Mouse (Mus musculus) Muller cell, postnatal 12 days (primary cell): ENCODE results near the gene Pglyrp2.

ENCODE experiments used
- DNase-seq: peaks from one replicate; pipeline ENCODE4 v3.0.0-alpha.2; 2015; ENCODE audit errors: inconsistent ontology term

The Pglyrp2 gene

DNA sequence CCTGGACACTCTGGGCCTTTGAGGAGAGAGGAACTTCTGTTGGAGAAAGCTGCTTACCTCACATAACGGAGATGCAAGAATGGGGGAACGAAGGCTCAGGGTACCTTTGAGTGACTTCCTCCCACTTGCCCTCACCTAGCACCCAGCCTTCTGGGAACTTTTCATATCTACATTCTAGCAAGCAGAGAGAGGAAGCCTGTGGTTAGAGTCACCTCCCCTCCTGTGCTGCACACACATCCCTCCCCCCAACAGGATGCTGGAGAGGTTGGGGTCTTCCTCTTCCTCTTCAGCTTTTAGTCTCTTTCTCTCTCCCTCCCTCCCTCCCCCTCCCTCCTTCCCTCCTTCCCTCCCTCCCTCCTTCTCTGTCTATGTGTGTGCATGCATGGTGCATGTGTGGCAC lies at the start of gene Pglyrp2:
Pglyrp2 (minus strand) TSS at position 134 of the 400 bp plus-strand sequence.
- DNase-seq: no peak

- no peak for DNase-seq
These were observed 48.2 kb upstream of the Pglyrp2 start for GRCm38 (mm10) chr17:32472176-32472575.

DNA sequence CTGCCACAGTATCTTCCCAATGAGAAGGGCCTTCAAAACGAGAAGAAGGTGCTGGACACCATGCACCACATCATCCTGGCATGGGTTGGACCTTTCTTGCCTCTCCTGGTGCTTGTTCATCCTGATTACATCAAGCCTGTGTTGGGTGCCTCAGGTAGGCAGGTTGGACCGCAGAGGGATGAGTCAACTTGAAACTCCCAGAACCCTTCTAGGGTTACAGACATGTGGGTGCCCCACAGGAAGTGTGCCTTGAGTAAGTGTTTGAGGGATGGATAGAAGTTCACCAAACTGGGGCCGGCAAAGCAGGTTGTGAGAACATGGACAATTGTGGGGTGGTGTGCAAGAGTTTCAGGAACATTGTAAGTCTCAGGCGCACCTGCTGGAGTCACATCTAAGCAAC lies 46.8 kb upstream of the Pglyrp2 start:
- no peak for DNase-seq

- DNase-seq: no peak
These were observed 44.5 kb upstream of the Pglyrp2 start for GRCm38 (mm10) chr17:32468494-32468893.

GRCm38 (mm10) chr17:32454997-32455396 lies 31.0 kb upstream of the Pglyrp2 start:
- no peak for DNase-seq

DNA sequence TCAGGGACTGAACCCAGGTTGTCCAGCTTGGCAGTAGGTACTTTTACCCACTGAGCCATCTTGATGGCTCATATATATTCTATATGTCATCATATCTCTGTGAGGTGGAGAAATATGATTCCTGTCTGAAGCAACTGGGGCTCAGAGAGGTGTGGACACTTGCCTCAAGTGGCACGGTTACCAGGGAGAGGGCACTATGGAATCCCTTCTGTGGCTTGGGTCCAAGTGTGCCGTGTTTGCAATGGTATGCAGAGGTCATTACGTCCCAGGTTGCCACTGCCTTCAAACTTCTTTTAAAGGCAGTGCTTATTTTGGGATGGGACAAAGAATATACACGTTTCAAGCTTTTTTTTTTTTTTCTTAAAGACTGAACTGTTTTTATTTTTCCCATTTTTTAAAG lies 30.2 kb upstream of the Pglyrp2 start:
- no peak for DNase-seq

- DNase-seq: peak; percentile 16
These were observed 28.5 kb upstream of the Pglyrp2 start, which contains the start of gene Cyp4f39 for GRCm38 (mm10) chr17:32452482-32452881. TSS of gene Cyp4f39 (plus strand) at chr17:32452723.

DNA sequence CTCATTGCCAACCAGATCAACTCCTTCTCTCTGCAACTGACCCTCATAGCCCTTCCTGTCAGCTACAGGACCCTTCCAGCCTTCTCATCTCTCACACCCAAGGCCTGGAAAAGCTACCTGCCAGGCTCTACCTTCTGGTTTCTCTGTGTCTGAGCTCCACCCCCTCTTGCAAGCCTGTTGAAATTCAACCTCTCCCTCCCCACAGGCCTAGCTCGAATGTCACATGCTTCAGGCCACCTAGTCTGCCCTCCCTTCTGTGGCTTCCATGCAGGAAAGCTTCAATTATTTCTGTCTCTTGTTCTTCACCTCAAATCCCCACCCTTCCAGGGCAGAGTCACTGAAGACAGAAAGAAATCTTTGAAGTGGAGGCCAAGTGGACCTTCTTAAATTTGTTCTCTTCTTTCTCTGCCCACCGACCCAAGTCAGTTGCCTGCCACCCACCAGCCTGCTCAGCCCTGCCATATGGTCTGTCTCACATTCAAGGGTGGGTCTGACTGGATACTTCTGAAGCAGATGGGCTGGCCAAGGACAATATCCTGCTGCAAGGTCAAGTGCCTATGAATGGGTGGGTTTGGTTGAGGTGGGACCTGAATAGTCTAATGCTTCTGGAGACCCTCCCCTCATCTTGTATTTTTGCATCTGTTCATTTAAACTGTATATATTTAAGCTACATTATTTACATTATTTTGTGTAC lies 27.0 kb upstream of the Pglyrp2 start:
- DNase-seq: no peak

- DNase-seq: no peak
These were observed 25.1 kb upstream of the Pglyrp2 start for GRCm38 (mm10) chr17:32449042-32449441.

GRCm38 (mm10) chr17:32447195-32447594 lies 23.2 kb upstream of the Pglyrp2 start:
- DNase-seq: no peak

DNA sequence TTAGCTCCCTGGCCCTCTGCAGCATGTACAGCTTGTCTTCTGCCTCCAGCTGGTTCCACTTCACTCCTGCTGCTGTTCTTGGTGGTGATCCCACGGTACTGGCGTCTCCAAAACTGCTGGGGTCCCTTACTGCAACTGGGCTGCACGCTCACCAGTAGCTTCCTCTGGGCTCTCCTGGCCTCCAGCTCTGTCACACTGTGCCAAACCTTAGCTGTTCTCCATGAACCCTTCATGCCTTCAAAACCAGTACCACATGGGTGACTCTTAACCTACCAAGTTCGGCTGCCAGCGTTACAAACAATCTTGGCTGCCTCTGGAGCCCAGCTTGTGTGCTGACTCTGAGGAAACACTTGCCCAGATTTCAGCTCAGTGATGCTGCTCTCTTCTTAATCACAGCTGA lies 21.0 kb upstream of the Pglyrp2 start:
- DNase-seq: peak; percentile 4

GRCm38 (mm10) chr17:32443245-32443644 lies 19.3 kb upstream of the Pglyrp2 start:
- DNase-seq: no peak

DNA sequence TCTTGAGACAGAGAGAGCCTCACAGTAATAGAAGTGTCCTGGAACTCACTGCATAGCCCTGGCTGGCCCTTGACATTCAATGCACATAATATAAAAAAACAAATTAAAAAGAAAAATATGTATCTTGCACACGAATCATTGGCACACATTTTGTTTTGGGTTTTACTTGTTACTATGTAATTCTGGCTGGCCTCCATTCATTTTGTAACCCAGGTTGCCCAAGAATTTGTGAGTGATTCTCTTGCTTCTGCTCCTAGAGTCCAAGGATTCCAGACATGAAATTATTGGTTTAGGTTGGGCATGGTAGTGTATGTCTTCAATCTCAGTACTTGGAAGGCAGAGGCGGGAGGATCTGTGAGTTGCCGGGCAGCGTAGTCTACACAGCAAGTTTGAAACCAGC lies 13.1 kb upstream of the Pglyrp2 start:
- DNase-seq: no peak

DNA sequence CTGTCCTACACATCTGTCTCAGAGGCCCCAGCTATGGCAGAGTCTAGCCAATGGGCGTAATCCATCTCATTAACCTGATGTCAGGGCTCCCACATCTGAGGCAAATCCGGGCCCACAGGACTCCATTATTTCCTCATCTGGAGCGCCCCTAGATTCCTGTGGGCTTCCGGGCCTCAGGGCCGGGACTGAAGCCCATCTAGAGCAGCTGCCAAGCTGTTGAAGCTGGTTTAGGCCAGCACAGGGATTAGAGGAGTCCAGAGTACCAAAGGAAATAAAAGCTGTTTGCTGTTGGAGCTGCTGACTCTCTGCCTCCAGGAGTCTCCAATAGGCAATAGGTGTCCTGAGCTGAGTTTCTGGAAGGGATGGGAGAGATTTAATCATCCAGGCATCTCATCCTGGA lies 11.2 kb upstream of the Pglyrp2 start:
- no peak for DNase-seq

DNA sequence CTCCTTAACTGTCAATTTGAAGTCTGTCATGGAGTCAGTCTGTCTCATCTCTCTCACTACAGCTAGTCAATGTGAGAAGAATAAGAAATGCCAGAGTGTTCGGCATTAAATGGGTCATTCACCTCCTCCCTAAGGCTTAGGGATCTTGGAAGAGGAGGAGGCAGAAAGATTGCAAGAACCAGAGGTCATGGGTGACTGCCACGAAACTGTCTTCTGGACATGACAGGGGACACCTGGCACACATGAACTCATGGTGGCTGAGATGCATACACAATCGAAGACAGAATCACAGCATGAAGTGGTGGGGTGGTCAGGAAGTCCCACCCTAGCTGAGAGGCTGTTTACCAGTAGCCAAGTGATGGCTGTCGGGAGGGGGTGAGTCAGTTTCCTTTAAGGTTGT lies 10.4 kb upstream of the Pglyrp2 start:
- no peak for DNase-seq

- peak; percentile 24 for DNase-seq
These were observed 8.0 kb upstream of the Pglyrp2 start for GRCm38 (mm10) chr17:32431972-32432371.

DNA sequence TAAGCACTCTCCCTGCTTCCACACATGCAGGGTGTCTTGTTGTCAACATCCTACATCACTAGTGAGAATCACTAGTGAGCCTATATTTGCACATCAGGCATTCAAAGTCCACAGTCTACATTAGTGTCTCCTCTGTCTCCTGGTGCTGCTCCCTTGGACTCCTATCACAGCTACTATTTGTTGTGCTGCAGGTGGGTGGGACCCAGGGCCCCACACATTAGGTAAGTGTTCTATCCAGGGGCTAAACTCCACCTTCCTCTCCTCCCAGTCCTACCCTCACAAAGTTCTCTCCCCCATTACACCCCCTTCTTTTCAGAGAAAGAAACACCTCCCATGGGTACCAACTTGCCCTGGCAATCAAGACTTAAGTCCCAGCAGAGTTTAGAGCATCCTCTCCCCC lies 2.6 kb upstream of the Pglyrp2 start:
- DNase-seq: no peak

DNA sequence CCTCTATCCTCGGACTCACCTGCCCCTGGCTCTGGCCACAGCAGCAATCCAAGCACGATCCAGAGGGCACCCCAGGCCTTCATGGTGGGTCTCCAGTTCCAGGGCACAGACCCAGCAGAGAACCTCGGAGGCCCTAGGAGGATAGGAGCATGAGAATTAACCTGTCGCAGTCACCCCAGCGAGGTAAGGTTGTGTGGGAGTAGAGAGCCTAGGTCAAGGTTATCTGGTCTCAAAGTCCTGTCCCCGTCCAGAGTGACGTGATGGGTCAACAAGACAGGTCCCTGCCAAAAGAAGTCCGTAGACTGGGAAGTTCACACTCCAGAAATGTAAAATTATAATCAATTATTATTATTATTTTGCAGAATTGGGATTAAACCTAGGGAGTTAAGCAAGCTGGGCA lies 3.2 kb downstream of the Pglyrp2 start:
- no peak for DNase-seq

GRCm38 (mm10) chr17:32419989-32420388 lies 4.0 kb downstream of the Pglyrp2 start:
- DNase-seq: no peak

GRCm38 (mm10) chr17:32416771-32417170 lies 7.2 kb downstream of the Pglyrp2 start:
- no peak for DNase-seq

DNA sequence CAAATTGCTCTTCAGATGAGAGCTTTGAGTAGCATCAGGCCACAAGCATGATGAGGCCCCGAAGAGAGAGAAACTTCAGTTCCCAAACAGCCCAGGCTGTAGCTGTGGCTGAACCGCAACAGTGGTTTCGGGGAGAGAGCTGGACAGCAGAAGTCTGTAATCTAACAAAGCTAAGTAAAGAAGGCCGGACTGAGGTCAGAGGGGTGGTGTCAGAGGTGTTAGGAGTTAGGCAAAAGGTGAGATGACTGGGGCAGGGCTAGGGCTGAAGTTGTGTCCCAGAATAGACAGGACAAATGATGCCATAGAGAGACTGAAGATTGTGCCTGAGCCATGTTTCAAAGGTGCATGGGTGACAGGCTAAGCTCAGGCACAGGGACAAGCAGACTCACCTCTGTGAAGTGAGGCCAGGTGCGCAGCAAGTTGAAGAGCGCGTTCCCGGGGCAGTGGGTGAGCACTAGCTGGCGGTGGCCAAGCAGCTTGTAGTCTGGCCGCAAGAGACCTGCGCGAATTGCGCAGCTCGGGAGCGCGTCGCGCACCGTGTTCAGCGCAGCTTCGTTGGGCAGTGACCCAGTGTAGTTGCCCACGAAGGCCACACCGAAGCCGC lies 8.4 kb downstream of the Pglyrp2 start:
- no peak for DNase-seq

DNA sequence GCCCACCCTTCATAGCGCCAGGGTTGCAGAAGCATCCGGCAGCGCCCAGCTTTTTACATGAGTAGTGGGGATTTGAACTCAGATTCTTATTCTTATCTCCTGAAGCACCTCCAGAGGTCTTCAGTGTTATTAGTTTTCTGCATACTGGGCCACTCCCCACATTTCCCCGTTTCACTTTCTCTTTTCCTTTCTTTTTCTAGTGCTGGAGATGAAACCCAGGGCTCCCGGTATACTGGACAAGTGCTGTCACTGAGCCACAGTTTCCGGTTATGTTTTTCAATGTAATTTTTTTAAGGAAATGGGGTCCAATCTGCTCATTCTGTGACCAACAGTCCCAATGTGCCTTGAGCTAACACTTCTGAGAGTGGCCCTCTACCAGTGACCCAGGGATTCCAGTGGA lies 12.1 kb downstream of the Pglyrp2 start:
- no peak for DNase-seq

DNA sequence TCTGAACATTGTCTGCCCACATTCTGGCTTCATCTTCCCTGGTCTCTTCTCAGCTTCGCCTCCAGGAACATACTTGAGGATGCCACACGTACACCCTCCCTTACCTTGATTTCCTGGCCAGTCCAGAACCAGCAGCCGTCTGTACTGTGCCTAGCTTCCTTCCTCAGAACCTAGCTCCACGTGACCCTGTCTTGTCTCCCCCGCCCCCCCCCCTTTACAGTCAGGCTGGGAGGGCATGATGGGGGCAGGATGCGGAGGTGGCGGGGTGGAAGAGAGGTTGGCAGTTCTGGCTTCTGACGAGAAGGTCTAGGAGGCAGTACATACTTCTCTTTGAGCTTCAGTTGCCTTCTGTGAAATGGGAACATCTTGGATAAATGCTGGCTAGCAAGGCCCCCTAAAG lies 20.6 kb downstream of the Pglyrp2 start, which contains the start of gene Rasal3:
Rasal3 (minus strand) TSS at position 167 of the 400 bp plus-strand sequence.
- no peak for DNase-seq

- DNase-seq: no peak
These were observed 21.2 kb downstream of the Pglyrp2 start for GRCm38 (mm10) chr17:32402779-32403157.
